Mouse (Mus musculus): ENCODE measurements around the gene Snx29.
A peak's percentile ranks its signal among the peaks of the same experiment; 100 is the strongest.

GRCm38 (mm10) chr16:11697710-11698357, 375.1 kb downstream of the Snx29 start:
- TF ChIP-seq CTCF (IDR thresholded peaks at IDR 0.05; ENCODE audit: borderline replicate concordance, extremely low read depth, insufficient read depth, insufficient read length) (peak; percentile 69), POLR2A (IDR thresholded peaks at IDR 0.05; ENCODE audit: borderline replicate concordance, extremely low read depth, insufficient read depth, insufficient read length, poor library complexity, severe bottlenecking) (no peak)
